Mouse (Mus musculus) midbrain, embryonic 15.5 days (tissue): Measurements from ENCODE around the gene Msmp. TPM values are rescaled to one million over a fixed set of nuclear protein-coding genes. Genes with fewer than 3 reads are reported as not detected.

Experiments used
- ATAC-seq: fragments of 200-750 bp; cut with Nextera tagmentation; replicated peaks from 2 replicates; pipeline ENCODE4 v1.8.0; 2017; ENCODE audit warnings: moderate TSS enrichment
- H3K27ac ChIP-seq: fragments of 300-500 bp; sonication (generic); 2 replicates; pipeline ENCODE4 v1.5.1; 2015; ENCODE audit warnings: mild to moderate bottlenecking, inconsistent platforms
- H3K27me3 ChIP-seq: fragments of 300-500 bp; sonication (generic); replicated peaks from 2 replicates; pipeline ENCODE4 v1.6.1; 2015; ENCODE audit warnings: inconsistent platforms
- H3K36me3 ChIP-seq: fragments of 300-500 bp; sonication (generic); replicated peaks from 2 replicates; pipeline ENCODE4 v1.6.1; 2015; ENCODE audit warnings: inconsistent platforms
- H3K4me1 ChIP-seq: fragments of 300-500 bp; sonication (generic); 2 replicates; pipeline ENCODE4 v1.6.1; 2015; ENCODE audit warnings: inconsistent platforms
- H3K4me2 ChIP-seq: fragments of 300-500 bp; sonication (generic); 2 replicates; pipeline ENCODE4 v1.6.1; 2015; ENCODE audit warnings: inconsistent platforms, mild to moderate bottlenecking, moderate library complexity
- H3K4me3 ChIP-seq: fragments of 300-500 bp; sonication (generic); 2 replicates; pipeline ENCODE4 v1.5.1; 2015; ENCODE audit warnings: mild to moderate bottlenecking, inconsistent platforms
- H3K9ac ChIP-seq: fragments of 300-500 bp; sonication (generic); 2 replicates; pipeline ENCODE4 v1.6.1; 2015; ENCODE audit warnings: mild to moderate bottlenecking, inconsistent platforms
- H3K9me3 ChIP-seq: fragments of 300-500 bp; sonication (generic); 2 replicates; pipeline ENCODE4 v1.6.1; 2016; ENCODE audit warnings: inconsistent platforms
- WGBS: fragments of 180-500 bp; shearing (Covaris S2); methylation state at CpG from one replicate; pipeline ENCODE4 v1.1.7; 2015; ENCODE audit warnings: mixed read lengths; 5-methylcytosine and 5-hydroxymethylcytosine counted together
- polyA plus RNA-seq: library from polyadenylated mRNA; unstranded; fragments of >200 nt; fragmentation: Nextera tagmentation; extraction: Ambion mirVana; gene quantifications from 2 replicates; pipeline ENCODE4 v1.2.1, GENCODE M21; 2015

Gene Msmp
- polyA plus RNA-seq, 1 experiment from 2014 or later = 1.9 TPM

GRCm38 (mm10) chr4:43571395-43572045 is 12.8 kb downstream of the Msmp start:
- no peak overlapping the region for H3K9ac ChIP-seq
- H3K27me3 ChIP-seq = no peaks in the 10 kb centered on the region
- H3K27ac ChIP-seq = no peak overlapping the region
- no peaks in the 10 kb centered on the region for H3K9me3 ChIP-seq
- H3K4me1 ChIP-seq = peaks cover 24% of the 10 kb centered on the region
- WGBS = 90% methylated on average over 6 of the region's 6 CpGs
- H3K4me2 ChIP-seq = no peak overlapping the region
- H3K4me3 ChIP-seq = no peak overlapping the region
- peaks cover 66% of the 10 kb centered on the region for H3K36me3 ChIP-seq
- no peak for ATAC-seq

- WGBS = 93% methylated on average over 9 of the region's 9 CpGs
- H3K4me3 ChIP-seq = no peak overlapping the region
- ATAC-seq = no peak
Measured at GRCm38 (mm10) chr4:43567140-43567539, 17.2 kb downstream of the Msmp start.

GRCm38 (mm10) chr4:43564231-43564630 is 20.1 kb downstream of the Msmp start:
- Histone ChIP-seq H3K9me3 (no peaks in the 10 kb centered on the region), H3K4me2 (no peak overlapping the region), H3K4me1 (peaks cover 37% of the 10 kb centered on the region), H3K27ac (no peak overlapping the region), H3K36me3 (peaks cover 46% of the 10 kb centered on the region), H3K9ac (no peak overlapping the region), H3K27me3 (no peaks in the 10 kb centered on the region), H3K4me3 (no peak overlapping the region)
- no peak for ATAC-seq
- 56% methylated on average over 2 of the region's 2 CpGs for WGBS

More at GRCm38 (mm10) chr4:43567140-43567539, 17.2 kb downstream of the Msmp start:
- no peak overlapping the region for H3K9ac ChIP-seq
- no peaks in the 10 kb centered on the region for H3K9me3 ChIP-seq
- peaks cover 70% of the 10 kb centered on the region for H3K36me3 ChIP-seq
- H3K4me2 ChIP-seq = no peak overlapping the region
- H3K4me1 ChIP-seq = peaks cover 13% of the 10 kb centered on the region
- H3K27ac ChIP-seq = no peak overlapping the region
- no peaks in the 10 kb centered on the region for H3K27me3 ChIP-seq

- Histone ChIP-seq H3K36me3 (peaks cover 39% of the 10 kb centered on the region), H3K9ac (peak overlapping the region; percentile 93; the same call in 1 of the 2 replicates), H3K27ac (no peak overlapping the region), H3K27me3 (no peaks in the 10 kb centered on the region), H3K4me1 (peaks cover 42% of the 10 kb centered on the region), H3K9me3 (no peaks in the 10 kb centered on the region), H3K4me3 (peak overlapping the region; percentile 90), H3K4me2 (peak overlapping the region; percentile 93)
- no peak for ATAC-seq
- 88% methylated on average over 4 of the region's 4 CpGs for WGBS
Measured at GRCm38 (mm10) chr4:43563601-43563875, 20.8 kb downstream of the Msmp start.

- H3K4me2 ChIP-seq = peak overlapping the region; percentile 93
- peaks cover 44% of the 10 kb centered on the region for H3K4me1 ChIP-seq
- no peaks in the 10 kb centered on the region for H3K9me3 ChIP-seq
- peak overlapping the region; percentile 97 for H3K27ac ChIP-seq
- H3K36me3 ChIP-seq = peaks cover 33% of the 10 kb centered on the region
- 7% methylated on average over 22 of the region's 22 CpGs for WGBS
- peak overlapping the region; percentile 93 for H3K9ac ChIP-seq
- no peaks in the 10 kb centered on the region for H3K27me3 ChIP-seq
- ATAC-seq = peak; percentile 43
- H3K4me3 ChIP-seq = peak overlapping the region; percentile 90
Measured at GRCm38 (mm10) chr4:43562769-43563600, 21.3 kb downstream of the Msmp start.

- Histone ChIP-seq H3K27me3 (no peaks in the 10 kb centered on the region), H3K9me3 (no peaks in the 10 kb centered on the region), H3K4me3 (peak within 1 kb of the TSS; percentile 90), H3K4me1 (peaks cover 44% of the 10 kb centered on the region), H3K4me2 (peak within 1 kb of the TSS; percentile 93), H3K36me3 (peaks cover 25% of the 10 kb centered on the region), H3K27ac (peak within 1 kb of the TSS; percentile 97), H3K9ac (peak within 1 kb of the TSS; percentile 93)
- WGBS = under 1% methylated on average over 62 of the region's 62 CpGs
- peak; percentile 96 for ATAC-seq
Measured at GRCm38 (mm10) chr4:43561997-43562768, 22.1 kb downstream of the Msmp start, which contains the start of the genes Creb3 and Tln1. TSS of gene Creb3 (plus strand) at chr4:43562332. TSS of gene Tln1 (minus strand) at chr4:43562691.

GRCm38 (mm10) chr4:43561436-43561996 is 22.8 kb downstream of the Msmp start:
- Histone ChIP-seq H3K4me1 (peaks cover 44% of the 10 kb centered on the region), H3K9me3 (no peaks in the 10 kb centered on the region), H3K36me3 (peaks cover 19% of the 10 kb centered on the region), H3K4me2 (peak overlapping the region; percentile 93), H3K27me3 (no peaks in the 10 kb centered on the region), H3K9ac (peak overlapping the region; percentile 93), H3K4me3 (peak overlapping the region; percentile 90), H3K27ac (peak overlapping the region; percentile 97)
- ATAC-seq = peak; percentile 53; the same call in 1 of the 2 replicates
- WGBS = 2% methylated on average over 16 of the region's 16 CpGs

- H3K4me2 ChIP-seq = peak overlapping the region; percentile 93
- H3K9me3 ChIP-seq = no peaks in the 10 kb centered on the region
- 49% methylated on average over 2 of the region's 2 CpGs for WGBS
- peaks cover 44% of the 10 kb centered on the region for H3K4me1 ChIP-seq
- H3K9ac ChIP-seq = peak overlapping the region; percentile 93
- H3K27me3 ChIP-seq = no peaks in the 10 kb centered on the region
- H3K4me3 ChIP-seq = peak overlapping the region; percentile 90
- H3K27ac ChIP-seq = no peak overlapping the region
- no peak for ATAC-seq
- peaks cover 15% of the 10 kb centered on the region for H3K36me3 ChIP-seq
Measured at GRCm38 (mm10) chr4:43560976-43561375, 23.3 kb downstream of the Msmp start.

- H3K36me3 ChIP-seq = peaks cover 15% of the 10 kb centered on the region
- H3K4me2 ChIP-seq = peak overlapping the region; percentile 93; the same call in 1 of the 2 replicates
- H3K9me3 ChIP-seq = no peaks in the 10 kb centered on the region
- H3K4me1 ChIP-seq = peaks cover 44% of the 10 kb centered on the region
- no peak overlapping the region for H3K27ac ChIP-seq
- ATAC-seq = no peak
- no peaks in the 10 kb centered on the region for H3K27me3 ChIP-seq
- H3K4me3 ChIP-seq = no peak overlapping the region
- WGBS = 59% methylated on average over 6 of the region's 6 CpGs
- H3K9ac ChIP-seq = no peak overlapping the region
Measured at GRCm38 (mm10) chr4:43560243-43560611, 24.1 kb downstream of the Msmp start.

GRCm38 (mm10) chr4:43559519-43560242 is 24.6 kb downstream of the Msmp start:
- H3K4me2 ChIP-seq = peak overlapping the region; percentile 93; the same call in 1 of the 2 replicates
- 84% methylated on average over 13 of the region's 13 CpGs for WGBS
- no peaks in the 10 kb centered on the region for H3K9me3 ChIP-seq
- H3K9ac ChIP-seq = no peak overlapping the region
- H3K4me3 ChIP-seq = no peak overlapping the region
- H3K27ac ChIP-seq = no peak overlapping the region
- no peaks in the 10 kb centered on the region for H3K27me3 ChIP-seq
- peaks cover 15% of the 10 kb centered on the region for H3K36me3 ChIP-seq
- no peak for ATAC-seq
- H3K4me1 ChIP-seq = peaks cover 44% of the 10 kb centered on the region

- ATAC-seq = no peak
- 43% methylated on average over 13 of the region's 13 CpGs for WGBS
- Histone ChIP-seq H3K4me1 (peaks cover 40% of the 10 kb centered on the region), H3K9ac (no peak overlapping the region; the same call in 1 of the 2 replicates), H3K27me3 (no peaks in the 10 kb centered on the region), H3K4me3 (no peak overlapping the region), H3K27ac (no peak overlapping the region), H3K4me2 (no peak overlapping the region), H3K36me3 (peaks cover 24% of the 10 kb centered on the region), H3K9me3 (no peaks in the 10 kb centered on the region)
Measured at GRCm38 (mm10) chr4:43558631-43559356, 25.5 kb downstream of the Msmp start.
